Mouse (Mus musculus): Measurements from ENCODE around the gene Kcnh2. TPM values are rescaled to one million over a fixed set of nuclear protein-coding genes. Genes with fewer than 3 reads are reported as not detected.

The Kcnh2 gene
- polyA plus RNA-seq, 1 experiment, result not detected

DNA sequence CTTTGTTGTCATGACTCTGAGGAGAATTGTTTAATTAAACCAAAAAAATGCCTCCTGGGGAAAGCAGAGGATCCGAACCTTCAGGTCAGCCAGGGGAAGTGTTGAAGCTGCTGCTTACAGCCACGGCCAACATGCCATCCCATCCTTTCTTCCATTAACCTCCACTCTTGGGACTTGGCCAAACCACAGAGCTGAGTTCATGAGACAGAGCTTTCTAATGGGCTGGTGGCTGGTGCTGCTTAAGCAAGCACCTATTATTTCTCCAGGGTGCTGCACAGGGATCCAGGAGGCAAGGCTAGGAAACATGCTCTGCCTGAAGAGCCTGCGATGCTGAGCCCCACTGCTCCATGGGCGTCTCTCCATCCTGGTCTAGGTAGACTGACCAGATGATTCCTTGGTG, 19.0 kb downstream of the Kcnh2 start:
- Histone ChIP-seq H3K27ac (ENCODE audit: insufficient read depth, low read depth, low read length) (no peak overlapping the region), H3K4me1 (ENCODE audit: control insufficient read depth, insufficient read depth, low read length) (peaks cover 36% of the 10 kb centered on the region), H3K4me3 (ENCODE audit: insufficient read depth, low read depth, low read length) (no peak overlapping the region)
- TF ChIP-seq POLR2A (IDR thresholded peaks at IDR 0.05; ENCODE audit: insufficient read depth, low read depth, low read length), result no peak
- TF ChIP-seq CTCF (IDR thresholded peaks at IDR 0.05; ENCODE audit: insufficient read depth, low read depth, low read length), result no peak
- WGBS, result 87% methylated on average over 4 of the region's 4 CpGs

DNA sequence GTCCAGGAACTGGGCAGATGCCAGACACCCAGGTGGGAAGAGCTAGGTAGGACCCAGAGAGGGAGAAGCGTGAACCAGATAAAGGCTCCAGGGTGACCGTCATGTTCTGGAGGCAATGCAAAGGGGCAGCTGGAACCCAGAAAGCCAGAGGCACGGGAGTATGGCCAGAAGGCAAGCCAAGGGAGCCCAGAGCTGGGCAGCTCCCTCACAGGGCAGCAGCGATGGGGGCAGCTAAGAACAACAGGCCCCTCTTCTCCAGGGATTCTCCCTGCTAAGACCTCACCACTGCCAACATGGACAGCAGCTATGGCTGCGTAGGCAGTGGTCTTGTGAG, 21.5 kb downstream of the Kcnh2 start:
- Histone ChIP-seq H3K4me3 (ENCODE audit: insufficient read depth, low read depth, low read length) (no peak overlapping the region), H3K4me1 (ENCODE audit: control insufficient read depth, insufficient read depth, low read length) (peaks cover 21% of the 10 kb centered on the region), H3K27ac (ENCODE audit: insufficient read depth, low read depth, low read length) (no peak overlapping the region)
- WGBS, result 61% methylated on average over 5 of the region's 5 CpGs
- no peak for TF ChIP-seq POLR2A (IDR thresholded peaks at IDR 0.05; ENCODE audit: insufficient read depth, low read depth, low read length)
- TF ChIP-seq CTCF (IDR thresholded peaks at IDR 0.05; ENCODE audit: insufficient read depth, low read depth, low read length), result no peak

DNA sequence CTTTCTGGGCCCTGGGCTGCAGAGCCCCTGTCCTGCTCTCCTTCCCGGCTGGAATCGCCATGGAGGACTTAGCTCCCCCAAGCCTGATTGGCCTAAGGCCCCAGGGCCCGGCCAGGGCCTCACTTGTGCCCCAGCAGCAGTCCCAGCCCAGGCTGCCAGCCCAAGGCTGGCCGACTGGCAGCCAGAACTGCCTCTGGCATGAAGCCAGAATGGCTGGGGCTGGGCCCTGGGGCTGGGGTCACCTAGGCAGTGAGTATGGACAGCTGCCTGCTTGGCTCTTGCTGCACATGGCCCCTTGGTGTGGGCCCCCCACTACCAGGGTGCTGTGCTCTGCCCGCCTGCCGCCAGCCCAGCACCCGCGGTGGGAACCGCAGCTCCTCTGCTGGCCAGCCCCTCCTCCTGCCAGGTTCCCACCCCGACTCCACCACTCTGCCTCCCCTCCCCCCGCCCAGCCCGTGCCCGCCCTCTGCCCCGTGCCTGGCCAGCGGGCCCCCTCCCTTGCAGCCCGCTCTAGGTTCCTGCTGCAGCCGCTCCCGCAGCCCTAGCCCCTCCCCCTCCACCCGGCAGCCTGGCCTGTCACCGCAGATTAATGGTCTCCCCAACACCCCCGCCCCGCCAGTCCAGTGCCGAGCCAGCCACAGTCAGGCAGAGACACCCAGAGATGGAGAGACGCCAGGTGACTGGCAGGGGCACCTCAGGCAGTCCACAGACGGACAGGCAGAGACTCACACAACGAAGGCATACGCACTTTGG, 22.0 kb downstream of the Kcnh2 start:
- 22% methylated on average over 26 of the region's 27 CpGs for WGBS
- H3K4me3 ChIP-seq (ENCODE audit: insufficient read depth, low read depth, low read length), result no peak overlapping the region
- H3K4me1 ChIP-seq (ENCODE audit: control insufficient read depth, insufficient read depth, low read length), result peaks cover 21% of the 10 kb centered on the region
- H3K27ac ChIP-seq (ENCODE audit: insufficient read depth, low read depth, low read length), result no peak overlapping the region
- TF ChIP-seq POLR2A (IDR thresholded peaks at IDR 0.05; ENCODE audit: insufficient read depth, low read depth, low read length) (no peak), CTCF (IDR thresholded peaks at IDR 0.05; ENCODE audit: insufficient read depth, low read depth, low read length) (no peak)

DNA sequence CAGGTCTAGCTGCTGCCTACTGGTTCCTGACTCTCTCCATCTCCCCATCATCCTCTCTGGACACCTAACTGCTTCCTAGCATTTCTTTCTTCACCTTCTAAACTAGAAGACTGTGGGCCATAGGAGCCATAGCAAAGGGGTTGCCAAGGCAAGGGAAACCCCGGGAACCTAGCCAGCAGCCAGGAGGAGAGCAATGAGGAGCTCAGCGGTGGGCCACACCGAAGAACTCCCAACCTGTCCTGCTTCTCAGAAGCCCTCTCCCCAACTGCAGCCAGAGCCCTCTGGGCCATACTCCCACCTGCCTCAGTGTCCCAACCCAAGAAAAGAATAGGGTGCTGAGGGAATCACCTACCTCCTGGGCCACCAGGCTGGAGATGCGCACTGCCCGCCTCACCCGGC, 22.6 kb downstream of the Kcnh2 start:
- TF ChIP-seq CTCF (IDR thresholded peaks at IDR 0.05; ENCODE audit: insufficient read depth, low read depth, low read length), result no peak
- TF ChIP-seq POLR2A (IDR thresholded peaks at IDR 0.05; ENCODE audit: insufficient read depth, low read depth, low read length), result no peak
- Histone ChIP-seq H3K4me3 (ENCODE audit: insufficient read depth, low read depth, low read length) (no peak overlapping the region), H3K27ac (ENCODE audit: insufficient read depth, low read depth, low read length) (no peak overlapping the region), H3K4me1 (ENCODE audit: control insufficient read depth, insufficient read depth, low read length) (peaks cover 21% of the 10 kb centered on the region)
- WGBS, result 72% methylated on average over 6 of the region's 6 CpGs

DNA sequence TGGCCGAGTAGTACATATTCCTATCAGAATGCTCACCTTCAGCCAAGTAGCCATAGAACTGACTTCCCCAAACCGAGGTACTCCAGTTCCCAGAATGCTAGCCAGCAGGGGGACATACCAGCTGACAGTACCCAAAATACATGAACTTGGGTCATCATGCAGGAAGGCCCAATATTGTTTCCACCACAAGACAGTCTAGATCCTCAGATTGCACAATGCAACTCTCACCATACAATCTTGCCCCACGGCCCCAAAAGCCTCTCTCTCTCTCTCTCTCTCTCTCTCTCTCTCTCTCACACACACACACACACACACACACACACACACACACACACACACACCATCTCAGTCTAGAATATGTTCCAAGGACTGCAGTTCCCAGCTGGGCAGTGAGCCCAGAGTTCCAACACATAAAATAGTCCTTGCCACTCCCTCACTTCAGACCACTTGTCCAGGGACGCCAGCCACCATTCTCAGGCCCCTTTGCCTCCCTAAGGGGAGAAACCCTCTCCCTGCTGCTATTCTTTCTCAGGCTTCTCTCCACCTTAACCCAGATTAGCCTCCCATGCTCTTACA, 24.5 kb downstream of the Kcnh2 start:
- WGBS, result 61% methylated on average over 4 of the region's 4 CpGs
- TF ChIP-seq POLR2A (IDR thresholded peaks at IDR 0.05; ENCODE audit: insufficient read depth, low read depth, low read length) (no peak), CTCF (IDR thresholded peaks at IDR 0.05; ENCODE audit: insufficient read depth, low read depth, low read length) (no peak)
- H3K4me1 ChIP-seq (ENCODE audit: control insufficient read depth, insufficient read depth, low read length), result peaks cover 23% of the 10 kb centered on the region
- H3K27ac ChIP-seq (ENCODE audit: insufficient read depth, low read depth, low read length), result no peak overlapping the region
- H3K4me3 ChIP-seq (ENCODE audit: insufficient read depth, low read depth, low read length), result no peak overlapping the region

DNA sequence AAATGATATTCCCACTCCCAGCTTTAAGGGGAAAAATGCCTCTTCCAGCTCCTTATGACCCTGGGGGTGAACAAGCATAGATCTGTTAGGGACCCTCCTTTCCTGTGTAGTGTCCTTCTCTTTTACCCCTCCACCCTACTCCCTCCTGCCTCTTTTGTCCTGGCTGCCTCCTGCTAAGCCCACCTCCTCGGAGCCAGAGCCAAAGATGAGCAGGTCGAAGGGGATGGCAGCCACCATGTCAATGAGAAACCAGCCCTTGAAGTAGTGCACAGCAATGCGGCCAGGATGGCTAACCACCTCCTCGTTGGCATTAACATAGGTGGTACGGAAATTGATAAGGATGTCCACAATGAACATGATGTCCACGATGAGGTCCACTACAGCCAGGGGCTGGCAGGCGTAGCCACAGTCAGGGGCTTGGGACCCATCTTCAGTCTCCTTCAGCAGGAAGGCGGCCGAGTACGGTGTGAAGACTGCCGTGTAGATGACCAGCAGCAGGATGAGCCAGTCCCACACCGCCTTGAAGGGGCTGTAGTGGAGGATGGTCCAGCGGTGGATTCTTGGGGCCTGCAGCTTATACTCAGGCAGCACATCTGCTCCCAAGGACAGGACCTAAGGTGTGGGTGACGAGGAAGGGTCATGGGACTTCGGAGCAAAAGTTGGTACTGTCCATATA, 25.1 kb downstream of the Kcnh2 start:
- H3K4me3 ChIP-seq (ENCODE audit: insufficient read depth, low read depth, low read length), result no peak overlapping the region
- 94% methylated on average over 15 of the region's 15 CpGs for WGBS
- H3K27ac ChIP-seq (ENCODE audit: insufficient read depth, low read depth, low read length), result no peak overlapping the region
- TF ChIP-seq CTCF (IDR thresholded peaks at IDR 0.05; ENCODE audit: insufficient read depth, low read depth, low read length) (no peak), POLR2A (IDR thresholded peaks at IDR 0.05; ENCODE audit: insufficient read depth, low read depth, low read length) (no peak)
- H3K4me1 ChIP-seq (ENCODE audit: control insufficient read depth, insufficient read depth, low read length), result peaks cover 27% of the 10 kb centered on the region

DNA sequence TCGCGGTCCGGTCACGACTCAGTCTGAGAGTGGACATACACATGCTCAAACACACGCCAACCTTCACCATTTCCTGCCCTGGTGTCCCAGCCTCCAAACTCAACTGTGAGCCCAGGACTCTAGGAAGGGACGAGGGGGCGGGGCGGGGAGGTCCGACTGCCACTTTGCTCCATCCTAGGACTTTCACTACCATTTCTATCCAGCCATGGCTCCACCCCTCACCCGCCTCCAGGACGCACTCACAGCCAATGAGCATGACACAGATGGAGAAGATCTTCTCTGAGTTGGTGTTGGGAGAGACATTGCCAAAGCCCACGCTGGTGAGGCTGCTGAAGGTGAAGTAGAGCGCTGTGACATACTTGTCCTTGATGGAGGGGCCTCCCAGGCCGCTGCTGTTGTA, 26.2 kb downstream of the Kcnh2 start:
- TF ChIP-seq CTCF (IDR thresholded peaks at IDR 0.05; ENCODE audit: insufficient read depth, low read depth, low read length) (no peak), POLR2A (IDR thresholded peaks at IDR 0.05; ENCODE audit: insufficient read depth, low read depth, low read length) (no peak)
- Histone ChIP-seq H3K4me1 (ENCODE audit: control insufficient read depth, insufficient read depth, low read length) (peaks cover 38% of the 10 kb centered on the region), H3K27ac (ENCODE audit: insufficient read depth, low read depth, low read length) (no peak overlapping the region), H3K4me3 (ENCODE audit: insufficient read depth, low read depth, low read length) (no peak overlapping the region)
- 66% methylated on average over 14 of the region's 14 CpGs for WGBS

DNA sequence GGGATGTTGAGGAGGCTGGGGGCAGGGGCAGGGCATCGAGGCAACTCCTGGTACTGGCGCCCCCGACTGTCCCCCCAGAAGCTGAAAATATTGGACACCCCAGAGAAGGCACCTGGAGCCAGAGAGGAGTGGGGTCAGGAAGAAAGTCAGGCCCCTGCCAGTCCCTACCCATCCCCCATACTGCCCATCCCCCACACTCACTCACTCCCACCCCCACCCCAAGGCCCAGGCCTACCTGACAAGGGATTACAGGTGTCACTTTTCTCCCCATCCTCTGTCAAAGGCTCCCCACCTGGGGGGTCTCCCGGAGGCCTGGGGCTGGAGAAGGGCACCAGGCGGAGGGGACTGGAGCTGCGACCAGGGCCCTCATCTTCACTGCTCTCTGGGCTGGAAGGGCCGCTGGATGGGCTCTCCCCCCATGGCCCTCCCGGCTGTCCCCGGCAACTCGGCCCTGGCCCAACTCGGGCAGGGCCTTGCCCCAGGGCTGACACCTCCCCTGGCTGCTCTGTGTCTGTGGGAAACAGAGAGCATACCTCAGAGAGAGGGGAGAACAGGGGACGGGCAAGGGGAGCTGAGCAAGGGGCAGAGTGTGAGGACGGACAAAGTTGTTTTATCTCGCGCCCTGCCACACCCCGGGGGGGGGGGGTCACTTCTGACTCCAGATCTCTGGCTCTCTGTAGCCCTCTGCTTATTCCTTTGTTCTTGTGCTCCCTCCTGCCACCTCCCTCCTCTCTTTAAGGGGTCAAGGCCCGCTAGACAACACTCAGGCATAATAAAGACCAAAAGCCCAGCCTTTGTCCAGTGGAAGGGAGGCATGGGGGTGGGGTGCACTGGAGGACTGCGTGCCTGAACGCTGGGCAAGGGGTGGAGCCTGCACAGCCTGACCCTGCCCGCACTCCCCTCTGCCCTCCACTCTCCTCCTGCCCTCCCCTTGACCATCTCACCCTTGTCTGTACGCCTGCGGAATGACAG, 29.4 kb downstream of the Kcnh2 start:
- Histone ChIP-seq H3K27ac (ENCODE audit: insufficient read depth, low read depth, low read length) (no peak overlapping the region), H3K4me3 (ENCODE audit: insufficient read depth, low read depth, low read length) (no peak overlapping the region), H3K4me1 (ENCODE audit: control insufficient read depth, insufficient read depth, low read length) (peaks cover 24% of the 10 kb centered on the region)
- 39% methylated on average over 22 of the region's 22 CpGs for WGBS
- no peak for TF ChIP-seq POLR2A (IDR thresholded peaks at IDR 0.05; ENCODE audit: insufficient read depth, low read depth, low read length)
- TF ChIP-seq CTCF (IDR thresholded peaks at IDR 0.05; ENCODE audit: insufficient read depth, low read depth, low read length), result no peak

All from olfactory bulb, adult 2 months (tissue).